Mouse (Mus musculus): ENCODE results near the gene 4930447C04Rik.

GRCm38 (mm10) chr12:72850146-72850545 lies 90.4 kb downstream of the 4930447C04Rik start:
- TF ChIP-seq CTCF (IDR thresholded peaks at IDR 0.05; ENCODE audit: control insufficient read depth, insufficient read depth, insufficient read length) (no peak), MAX (IDR thresholded peaks at IDR 0.05) (no peak), MYOG (IDR thresholded peaks at IDR 0.05; ENCODE audit: control insufficient read depth, extremely low read depth, insufficient read length) (no peak)
